Mouse (Mus musculus) bone marrow macrophage, adult 2 months (primary cell): Measurements from ENCODE around the gene Shc2. TPM values are rescaled to one million over a fixed set of nuclear protein-coding genes. Genes with fewer than 3 reads are reported as not detected.

ENCODE experiments used
- H3K27ac ChIP-seq: 2 replicates; pipeline ENCODE4 v1.5.1; 2012; ENCODE audit warnings: low read depth, low read length; ENCODE audit not compliant: insufficient read depth
- H3K4me1 ChIP-seq: 2 replicates; pipeline ENCODE4 v1.6.1; 2012; ENCODE audit warnings: low read length; ENCODE audit not compliant: control insufficient read depth, insufficient read depth
- H3K4me3 ChIP-seq: 2 replicates; pipeline ENCODE4 v1.5.1; 2012; ENCODE audit warnings: mild to moderate bottlenecking, low read length, moderate library complexity; ENCODE audit not compliant: insufficient read depth
- CTCF ChIP-seq: IDR thresholded peaks from 2 replicates; pipeline ENCODE4 v1.5.1; 2012; ENCODE audit warnings: low read depth, mild to moderate bottlenecking, low read length, moderate library complexity
- POLR2A ChIP-seq: IDR thresholded peaks from 2 replicates; pipeline ENCODE4 v1.6.1; 2012; ENCODE audit warnings: mild to moderate bottlenecking, low read depth, low read length, borderline replicate concordance
- polyA plus RNA-seq: library from polyadenylated mRNA; stranded (reverse); fragments of >200 nt; gene quantifications from 2 replicates; pipeline ENCODE4 v1.2.4, GENCODE M21; 2012; ENCODE audit not compliant: missing spikeins, insufficient read depth, insufficient read length

Shc2 gene
- polyA plus RNA-seq, 1 experiment, result 0.71 TPM

DNA sequence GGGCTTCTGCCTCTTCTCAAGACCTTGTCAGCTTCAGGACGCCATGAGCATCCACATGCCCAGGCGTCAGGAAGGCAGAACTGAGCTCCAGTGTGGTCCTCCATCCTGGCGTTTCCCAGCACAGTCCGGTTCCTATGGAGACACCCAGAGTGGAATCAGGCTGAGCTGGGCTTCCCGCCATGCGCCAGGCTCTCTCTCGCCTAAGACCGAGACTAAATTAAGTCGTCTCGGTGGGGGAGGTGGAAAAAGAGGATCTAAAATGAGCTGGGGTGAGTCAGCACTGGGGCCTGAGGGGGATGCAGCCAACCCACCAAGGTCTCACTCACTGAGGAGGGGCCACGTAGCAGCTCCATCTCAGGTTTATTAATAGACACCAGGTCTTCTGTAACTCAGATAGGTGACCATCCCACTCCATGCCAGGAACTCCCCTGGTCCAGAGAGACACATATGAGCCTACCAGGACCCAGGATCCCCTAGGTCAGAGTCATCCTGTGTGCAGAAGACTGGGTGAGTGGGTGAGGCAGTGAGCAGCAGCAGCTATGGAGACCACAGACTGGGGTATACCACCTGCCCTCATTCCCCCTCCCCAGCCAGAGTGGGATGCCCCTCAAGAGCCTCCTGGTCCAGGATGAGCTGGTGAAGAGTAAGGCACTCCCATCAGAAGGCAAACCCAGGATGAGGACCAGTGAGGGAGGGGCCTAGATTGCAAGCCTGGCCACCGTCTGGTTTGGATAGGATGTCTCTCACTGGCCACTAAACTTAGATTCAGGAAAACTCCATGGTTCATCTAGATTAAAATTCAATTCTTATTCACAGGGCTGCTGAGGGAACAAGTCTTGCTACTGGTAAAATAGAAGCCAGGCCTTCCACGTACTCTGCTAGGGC lies 40.4 kb downstream of the Shc2 start:
- no peak overlapping the region for H3K27ac ChIP-seq
- H3K4me1 ChIP-seq, result peaks cover 16% of the 10 kb centered on the region
- H3K4me3 ChIP-seq, result no peak overlapping the region
- TF ChIP-seq CTCF, result no peak

DNA sequence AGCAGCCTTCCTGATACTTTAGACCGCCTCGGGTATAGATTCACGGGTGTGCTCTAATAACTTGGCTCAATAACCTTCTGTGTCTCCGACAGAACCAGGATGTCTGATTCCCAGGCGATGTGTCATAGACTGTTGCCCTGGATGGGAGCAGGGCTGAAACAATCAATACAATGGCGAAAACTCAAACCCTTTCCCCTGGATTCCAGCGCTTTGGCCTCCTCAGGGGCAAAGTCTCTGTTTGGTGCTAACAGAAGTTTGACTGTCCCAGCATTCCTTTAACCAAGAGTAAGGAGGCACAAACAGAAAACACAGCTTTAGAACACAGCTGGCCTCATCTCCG lies 42.2 kb downstream of the Shc2 start:
- TF ChIP-seq POLR2A, result no peak
- no peak for TF ChIP-seq CTCF
- peaks cover 22% of the 10 kb centered on the region for H3K4me1 ChIP-seq
- H3K4me3 ChIP-seq, result no peak overlapping the region
- H3K27ac ChIP-seq, result no peak overlapping the region

DNA sequence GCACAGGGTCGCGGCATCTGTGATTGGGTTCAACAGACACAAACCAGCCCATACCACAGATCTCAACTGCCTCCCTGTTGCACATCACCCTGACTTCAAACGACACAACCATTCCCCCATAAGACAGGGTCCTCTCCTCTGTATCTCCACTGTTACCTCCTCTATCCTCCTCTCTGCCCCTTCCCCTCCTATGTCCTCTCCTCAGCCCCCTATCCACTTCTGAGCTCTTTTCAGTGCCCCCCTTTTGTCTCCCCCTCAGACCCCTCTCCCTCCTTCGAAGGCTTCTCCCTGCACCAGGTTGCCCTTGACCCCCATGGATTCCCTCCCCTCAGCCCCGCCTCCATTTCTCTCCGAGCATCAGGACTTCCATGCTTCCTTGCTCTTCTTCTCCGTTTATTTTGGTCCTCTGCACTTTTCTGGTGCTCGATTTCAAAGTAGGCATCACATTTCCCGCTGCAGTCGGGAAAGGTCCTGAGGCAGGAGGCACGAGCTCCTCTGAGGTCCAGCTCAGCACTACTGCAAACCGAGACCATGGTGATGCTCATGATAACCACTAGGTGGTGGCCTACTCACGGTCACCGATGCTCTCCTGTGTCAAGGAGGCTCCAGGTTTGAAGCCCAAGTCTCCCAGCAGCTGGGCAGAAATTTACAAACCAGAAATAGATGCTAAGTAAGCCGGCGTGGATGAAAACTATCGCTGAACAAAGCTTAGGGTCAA lies 42.7 kb downstream of the Shc2 start:
- TF ChIP-seq CTCF (peak; percentile 83), POLR2A (no peak)
- no peak overlapping the region for H3K27ac ChIP-seq
- no peak overlapping the region for H3K4me3 ChIP-seq
- H3K4me1 ChIP-seq, result peaks cover 27% of the 10 kb centered on the region

- H3K27ac ChIP-seq, result no peak overlapping the region
- H3K4me3 ChIP-seq, result no peak overlapping the region
- H3K4me1 ChIP-seq, result peaks cover 31% of the 10 kb centered on the region
- TF ChIP-seq POLR2A, result no peak
- TF ChIP-seq CTCF, result no peak
Observed at GRCm38 (mm10) chr10:79594111-79594510, 43.6 kb downstream of the Shc2 start.

DNA sequence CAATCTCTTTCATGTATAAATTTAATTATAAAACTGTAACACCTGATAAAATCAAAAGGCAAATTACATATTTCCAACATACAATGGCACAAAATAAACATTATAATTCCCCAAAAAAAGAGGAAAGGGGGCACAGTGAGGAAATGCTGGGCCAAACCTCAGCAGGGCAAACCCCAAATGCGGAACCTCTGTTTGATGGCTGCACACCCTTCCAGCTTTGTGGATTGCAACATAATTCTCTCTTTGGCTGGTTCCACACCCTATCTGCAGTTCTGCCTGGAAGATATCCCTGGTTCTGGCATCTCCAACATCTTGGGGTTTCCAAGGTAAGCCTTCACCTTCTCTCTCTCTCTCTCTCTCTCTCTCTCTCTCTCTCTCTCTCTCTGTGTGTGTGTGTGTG lies 47.0 kb downstream of the Shc2 start:
- Histone ChIP-seq H3K27ac (peak overlapping the region; percentile 42; the same call in 1 of the 2 replicates), H3K4me1 (peaks cover 33% of the 10 kb centered on the region), H3K4me3 (no peak overlapping the region)
- TF ChIP-seq POLR2A, result no peak
- TF ChIP-seq CTCF, result no peak

- TF ChIP-seq POLR2A, result no peak
- no peak for TF ChIP-seq CTCF
- Histone ChIP-seq H3K4me1 (peaks cover 26% of the 10 kb centered on the region), H3K4me3 (no peak overlapping the region), H3K27ac (no peak overlapping the region)
Observed at GRCm38 (mm10) chr10:79587752-79588126, 50.0 kb downstream of the Shc2 start.

DNA sequence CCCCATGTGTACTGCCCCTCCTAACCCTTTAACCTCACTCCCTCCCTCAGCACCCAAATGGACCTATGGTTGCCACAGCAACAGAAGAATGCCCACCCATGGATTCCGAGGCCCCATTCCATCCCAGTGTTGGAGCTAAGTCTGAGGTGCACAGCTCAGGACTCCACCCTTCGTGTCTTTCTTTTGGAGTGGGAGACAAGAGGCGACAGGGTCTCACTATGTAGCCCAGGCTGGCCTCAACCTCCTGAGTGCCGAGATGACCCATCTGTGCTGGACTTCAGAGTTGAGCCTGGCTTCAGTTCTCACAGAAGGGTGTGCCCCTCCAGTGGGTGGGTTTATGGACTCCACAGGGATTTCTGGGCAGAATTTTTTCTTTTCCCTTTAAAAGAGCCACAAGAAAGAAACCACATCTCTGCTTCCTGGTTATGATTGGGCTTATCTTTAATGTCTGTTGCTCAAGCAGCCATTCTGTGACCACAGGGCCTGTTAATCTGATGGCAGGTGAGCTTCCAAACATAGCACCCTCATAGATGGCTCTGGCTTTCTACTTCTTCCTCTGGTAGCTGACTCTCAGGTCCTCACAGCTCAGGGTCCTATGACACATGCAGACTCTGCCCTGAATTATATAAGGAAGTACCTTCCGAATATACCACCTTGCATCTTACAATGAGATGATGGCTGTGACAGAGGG lies 50.5 kb downstream of the Shc2 start, which contains the start of gene Theg:
TSS of gene Theg (minus strand) at position 271 of the 691 bp plus-strand sequence.
- TF ChIP-seq POLR2A (no peak), CTCF (no peak)
- Histone ChIP-seq H3K4me1 (peaks cover 26% of the 10 kb centered on the region), H3K27ac (no peak within 1 kb of the TSS), H3K4me3 (no peak within 1 kb of the TSS)

DNA sequence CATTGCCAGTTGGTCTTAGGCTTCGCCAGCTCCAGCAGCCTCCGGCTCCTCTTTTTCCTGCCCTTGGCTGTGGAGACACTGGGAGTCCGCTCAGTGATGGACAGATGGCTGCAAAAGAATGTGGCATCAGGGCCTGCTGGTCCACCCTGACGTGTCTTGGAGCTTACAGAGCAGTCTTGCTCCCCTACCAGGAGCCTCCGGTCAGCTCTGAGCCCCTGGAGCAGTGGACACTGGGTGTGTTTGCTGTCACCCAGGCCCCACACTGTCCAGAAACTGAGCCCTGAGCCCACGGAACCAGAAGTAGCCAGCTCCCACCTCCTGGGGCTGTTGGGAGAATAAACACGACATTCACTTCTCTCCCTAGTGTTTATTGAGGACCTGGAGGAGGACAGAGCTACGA lies 51.5 kb downstream of the Shc2 start:
- no peak for TF ChIP-seq CTCF
- no peak for TF ChIP-seq POLR2A
- Histone ChIP-seq H3K4me1 (peaks cover 24% of the 10 kb centered on the region), H3K27ac (no peak overlapping the region), H3K4me3 (no peak overlapping the region)

DNA sequence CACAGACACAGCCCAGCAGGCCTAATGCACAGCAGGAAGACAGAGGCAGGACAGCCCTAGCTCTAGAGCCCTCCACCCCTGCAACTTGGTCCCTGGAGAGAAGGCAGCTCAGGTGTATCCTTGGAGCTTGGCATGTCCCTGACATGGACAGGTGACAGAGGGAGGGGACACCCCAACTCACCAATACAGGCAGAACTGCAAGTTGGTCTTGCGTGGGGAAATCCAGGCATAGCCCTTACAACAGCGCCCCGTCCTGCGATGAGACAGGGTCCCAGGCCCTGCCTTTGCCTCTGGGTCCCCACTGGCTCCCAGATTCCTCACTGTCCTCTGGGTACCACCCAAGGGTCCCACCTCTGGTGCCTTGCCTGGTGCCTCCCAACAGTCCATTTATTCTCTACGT lies 52.0 kb downstream of the Shc2 start:
- Histone ChIP-seq H3K4me1 (peaks cover 20% of the 10 kb centered on the region), H3K27ac (no peak overlapping the region), H3K4me3 (no peak overlapping the region)
- TF ChIP-seq POLR2A (no peak), CTCF (no peak)
